Mouse (Mus musculus) small intestine, adult 2 months (tissue): ENCODE results near the gene Prmt9.

ENCODE experiments used
- CTCF ChIP-seq: fragments of 200-500 bp; IDR thresholded peaks from 2 replicates; pipeline ENCODE4 v1.5.1; 2012; ENCODE audit warnings: low read depth, mild to moderate bottlenecking, control low read depth, inconsistent platforms, low read length, moderate library complexity, mixed read lengths; ENCODE audit not compliant: insufficient replicate concordance, insufficient read length; ENCODE audit errors: extremely low read depth
- POLR2A ChIP-seq: fragments of 200-500 bp; IDR thresholded peaks from 2 replicates; pipeline ENCODE4 v1.6.1; 2012; ENCODE audit warnings: low read depth, mild to moderate bottlenecking, control low read depth, inconsistent platforms, low read length, moderate library complexity

DNA sequence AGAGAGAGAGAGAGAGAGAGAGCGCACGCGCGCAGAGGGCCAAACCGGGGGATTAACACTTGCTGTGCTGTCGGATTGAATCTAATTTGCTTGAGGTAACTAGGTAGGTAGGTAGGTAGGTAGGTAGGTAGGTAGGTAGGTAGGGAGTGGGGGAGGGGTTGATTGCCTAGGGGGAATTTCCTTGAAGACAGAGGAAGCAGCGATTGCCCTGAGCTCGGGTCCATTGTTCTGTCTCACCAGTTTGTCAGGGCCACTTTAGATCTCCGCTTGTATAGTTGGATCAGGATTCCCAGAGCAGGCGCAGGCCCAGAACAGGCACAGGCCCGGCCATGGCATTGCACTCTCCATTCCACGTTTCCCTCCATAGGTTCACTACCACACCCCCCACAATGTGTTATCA lies 12.4 kb upstream of the Prmt9 start:
- TF ChIP-seq CTCF (no peak), POLR2A (no peak)
